Mouse (Mus musculus) testis, adult 2 months (tissue): Measurements from ENCODE around the gene Smim17.

Experiments
- CTCF ChIP-seq: fragments of 200-500 bp; IDR thresholded peaks from 2 replicates; pipeline ENCODE4 v1.5.1; 2012; ENCODE audit warnings: low read depth, mild to moderate bottlenecking, inconsistent platforms, low read length, moderate library complexity; ENCODE audit not compliant: control insufficient read depth, insufficient read depth, insufficient replicate concordance
- POLR2A ChIP-seq: fragments of 200-500 bp; IDR thresholded peaks from 2 replicates; pipeline ENCODE4 v1.6.1; 2012; ENCODE audit warnings: low read depth, mild to moderate bottlenecking, inconsistent platforms, low read length, moderate library complexity; ENCODE audit not compliant: control insufficient read depth

DNA sequence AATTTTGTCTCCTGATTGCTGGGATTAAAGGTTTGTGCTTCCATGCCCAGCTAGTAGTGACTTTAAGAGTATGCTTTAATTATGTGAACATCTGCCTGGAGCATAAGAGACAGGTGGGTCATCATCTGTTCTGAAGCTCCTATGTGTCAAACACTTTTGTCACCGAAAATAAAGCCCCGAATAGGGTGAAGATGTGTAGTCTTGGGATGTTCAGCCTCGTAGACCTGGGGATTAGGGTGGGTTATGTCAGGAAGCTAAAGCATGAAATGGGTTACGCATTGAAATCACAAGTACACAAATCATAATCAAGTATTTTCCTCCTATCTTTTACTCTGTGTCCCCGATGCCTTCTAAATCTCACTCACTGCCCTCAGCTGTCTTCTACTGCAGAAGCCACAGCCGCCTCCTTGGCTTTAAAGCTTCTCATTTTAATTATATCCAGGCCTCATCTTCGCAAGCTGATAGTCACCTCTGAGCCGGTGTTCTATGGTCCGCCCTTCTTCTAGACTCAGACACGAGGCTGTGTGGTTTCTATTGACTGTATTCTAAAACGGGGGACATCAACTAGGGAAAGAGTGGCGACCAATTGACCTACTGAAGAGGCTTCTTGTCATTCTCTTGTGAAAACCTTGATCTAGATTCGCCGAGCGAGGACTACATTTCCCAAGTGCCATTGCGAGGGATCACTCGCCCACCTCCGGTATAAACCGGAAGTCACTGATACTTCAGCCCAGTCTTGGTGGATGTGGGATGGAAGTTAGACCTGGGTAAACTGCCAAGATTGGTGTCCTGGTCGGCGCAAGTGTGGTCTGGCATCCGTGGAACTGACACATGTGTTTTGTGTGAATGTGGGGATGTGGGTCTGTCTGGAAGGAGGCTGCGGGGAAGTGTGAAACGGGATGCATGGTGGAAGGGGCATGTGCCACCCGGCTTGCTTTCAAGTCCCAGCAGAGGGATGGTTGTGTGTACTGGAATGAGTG, at the start of gene Smim17:
- TF ChIP-seq POLR2A (peak; percentile 20; the same call in 1 of the 2 replicates), CTCF (no peak)
